Mouse (Mus musculus): ENCODE measurements at regions not wholly inside any gene's neighbourhood (a gene's known extent, or its start where the extent isn't known, plus 50 kb on each side); places are given as distances from the start of the nearest gene placed in this dataset.

- no peak for TF ChIP-seq CTCF (IDR thresholded peaks at IDR 0.05; ENCODE audit: low read depth)
- no peak for TF ChIP-seq EP300 (optimal IDR thresholded peaks at IDR 0.05)
Measured at GRCm38 (mm10) chr1:75850131-75850530, 304.1 kb downstream of the Slc4a3 start.

All from stomach, postnatal 0 days (tissue).